Mouse (Mus musculus) embryonic facial prominence, embryonic 14.5 days (tissue): ENCODE measurements at regions not wholly inside any gene's neighbourhood (a gene's known extent, or its start where the extent isn't known, plus 50 kb on each side); places are given as distances from the start of the nearest gene placed in this dataset.

Experiments used
- ATAC-seq: fragments of 200-750 bp; cut with Nextera tagmentation; 2 replicates; pipeline ENCODE4 v1.8.0; 2017; ENCODE audit warnings: low read depth, moderate number of reproducible peaks, moderate TSS enrichment
- DNase-seq: peaks from one replicate; pipeline ENCODE4 v3.0.0-alpha.2; 2015; ENCODE audit warnings: low spot score
- H3K27ac ChIP-seq: fragments of 300-500 bp; sonication (generic); replicated peaks from 2 replicates; pipeline ENCODE4 v1.5.1; 2014; ENCODE audit warnings: low read depth, mild to moderate bottlenecking, low read length, moderate library complexity
- H3K27me3 ChIP-seq: fragments of 300-500 bp; sonication (generic); replicated peaks from 2 replicates; pipeline ENCODE4 v1.6.1; 2014; ENCODE audit warnings: low read length; ENCODE audit not compliant: control insufficient read depth, insufficient read depth
- H3K36me3 ChIP-seq: fragments of 300-500 bp; sonication (generic); 2 replicates; pipeline ENCODE4 v1.6.1; 2014; ENCODE audit warnings: low read length, mixed read lengths; ENCODE audit not compliant: control insufficient read depth, insufficient read depth
- H3K4me1 ChIP-seq: fragments of 300-500 bp; sonication (generic); 2 replicates; pipeline ENCODE4 v1.6.1; 2014; ENCODE audit warnings: antibody characterized with exemption, low read length; ENCODE audit not compliant: control insufficient read depth, insufficient read depth
- H3K4me2 ChIP-seq: fragments of 300-500 bp; sonication (generic); 2 replicates; pipeline ENCODE4 v1.6.1; 2014; ENCODE audit warnings: low read depth, mild to moderate bottlenecking, low read length, moderate library complexity, mixed read lengths
- H3K4me3 ChIP-seq: fragments of 300-500 bp; sonication (generic); 2 replicates; pipeline ENCODE4 v1.5.1; 2014; ENCODE audit warnings: low read depth, mild to moderate bottlenecking, low read length
- H3K9ac ChIP-seq: fragments of 300-500 bp; sonication (generic); 2 replicates; pipeline ENCODE4 v1.6.1; 2014; ENCODE audit warnings: low read depth, mild to moderate bottlenecking, low read length, moderate library complexity, mixed read lengths
- H3K9me3 ChIP-seq: fragments of 300-500 bp; sonication (generic); 2 replicates; pipeline ENCODE4 v1.6.1; 2016; ENCODE audit warnings: low read length; ENCODE audit not compliant: control insufficient read depth
- WGBS: fragments of 180-500 bp; shearing (Covaris S2); extraction: QIAGEN DNeasy Blood & Tissue Kit; methylation state at CpG from one replicate; pipeline ENCODE4 v1.1.7; 2014; 5-methylcytosine and 5-hydroxymethylcytosine counted together

GRCm38 (mm10) chr6:67105386-67105785 lies 68.1 kb upstream of the Gadd45a start:
- ATAC-seq, result no peak
- Histone ChIP-seq H3K9me3 (0 out of 2 replicates have a peak, but pooled peaks cover 4% of the 10 kb centered on the region), H3K9ac (no peak overlapping the region), H3K4me2 (no peak overlapping the region), H3K27ac (no peak overlapping the region), H3K4me3 (no peak overlapping the region), H3K36me3 (no peaks in the 10 kb centered on the region), H3K27me3 (no peaks in the 10 kb centered on the region), H3K4me1 (peaks cover 9% of the 10 kb centered on the region; the same call in 1 of the 2 replicates)
- no peak for DNase-seq
- 24% methylated on average over 4 of the region's 4 CpGs for WGBS

- 0 out of 2 replicates have a peak, but pooled peaks cover 4% of the 10 kb centered on the region for H3K9me3 ChIP-seq
- no peak for ATAC-seq
- no peak overlapping the region for H3K9ac ChIP-seq
- H3K27me3 ChIP-seq, result no peaks in the 10 kb centered on the region
- no peak overlapping the region for H3K4me2 ChIP-seq
- H3K36me3 ChIP-seq, result no peaks in the 10 kb centered on the region
- 80% methylated on average over 3 of the region's 3 CpGs for WGBS
- H3K27ac ChIP-seq, result no peak overlapping the region
- no peak overlapping the region for H3K4me3 ChIP-seq
- no peak for DNase-seq
- H3K4me1 ChIP-seq, result peaks cover 9% of the 10 kb centered on the region; the same call in 1 of the 2 replicates
These were observed 66.9 kb upstream of the Gadd45a start for GRCm38 (mm10) chr6:67104205-67104604.

- Histone ChIP-seq H3K4me2 (no peak overlapping the region), H3K9me3 (no peaks in the 10 kb centered on the region), H3K36me3 (no peaks in the 10 kb centered on the region), H3K4me3 (no peak overlapping the region), H3K27me3 (no peaks in the 10 kb centered on the region), H3K27ac (no peak overlapping the region), H3K9ac (no peak overlapping the region), H3K4me1 (peaks cover 9% of the 10 kb centered on the region; the same call in 1 of the 2 replicates)
- 32% methylated on average over 11 of the region's 11 CpGs for WGBS
- ATAC-seq, result peak; percentile 63; the same call in 1 of the 2 replicates
- DNase-seq, result peak; percentile 65
These were observed 65.4 kb upstream of the Gadd45a start for GRCm38 (mm10) chr6:67102541-67103134.

- H3K9ac ChIP-seq, result no peak overlapping the region
- H3K4me3 ChIP-seq, result no peak overlapping the region
- no peak overlapping the region for H3K27ac ChIP-seq
- H3K9me3 ChIP-seq, result no peaks in the 10 kb centered on the region
- DNase-seq, result peak; percentile 42
- H3K4me2 ChIP-seq, result no peak overlapping the region
- peaks cover 9% of the 10 kb centered on the region; the same call in 1 of the 2 replicates for H3K4me1 ChIP-seq
- 0 out of 2 replicates have a peak, but pooled peaks have one; percentile 44 for ATAC-seq
- 71% methylated on average over 4 of the region's 4 CpGs for WGBS
- no peaks in the 10 kb centered on the region for H3K27me3 ChIP-seq
- H3K36me3 ChIP-seq, result no peaks in the 10 kb centered on the region
These were observed 64.8 kb upstream of the Gadd45a start for GRCm38 (mm10) chr6:67102014-67102413.

- H3K9me3 ChIP-seq, result no peaks in the 10 kb centered on the region
- H3K9ac ChIP-seq, result no peak overlapping the region
- ATAC-seq (no peak), DNase-seq (no peak)
- no peaks in the 10 kb centered on the region for H3K4me1 ChIP-seq
- no peak overlapping the region for H3K27ac ChIP-seq
- WGBS, result 67% methylated on average over 3 of the region's 3 CpGs
- no peak overlapping the region for H3K4me2 ChIP-seq
- no peaks in the 10 kb centered on the region for H3K36me3 ChIP-seq
- no peaks in the 10 kb centered on the region for H3K27me3 ChIP-seq
- no peak overlapping the region for H3K4me3 ChIP-seq
These were observed 57.2 kb upstream of the Gadd45a start for GRCm38 (mm10) chr6:67094426-67094825.

GRCm38 (mm10) chr6:67093128-67093527 lies 55.9 kb upstream of the Gadd45a start:
- no peak overlapping the region for H3K9ac ChIP-seq
- no peaks in the 10 kb centered on the region for H3K4me1 ChIP-seq
- H3K36me3 ChIP-seq, result no peaks in the 10 kb centered on the region
- no peak overlapping the region for H3K27ac ChIP-seq
- DNase-seq (no peak), ATAC-seq (no peak)
- H3K27me3 ChIP-seq, result no peaks in the 10 kb centered on the region
- 70% methylated on average over 1 of the region's 1 CpGs for WGBS
- H3K4me3 ChIP-seq, result no peak overlapping the region
- no peak overlapping the region for H3K4me2 ChIP-seq
- no peaks in the 10 kb centered on the region for H3K9me3 ChIP-seq

- ATAC-seq (no peak), DNase-seq (no peak)
- Histone ChIP-seq H3K4me2 (no peak overlapping the region), H3K27ac (no peak overlapping the region), H3K27me3 (no peaks in the 10 kb centered on the region), H3K9me3 (no peaks in the 10 kb centered on the region), H3K9ac (no peak overlapping the region), H3K36me3 (no peaks in the 10 kb centered on the region), H3K4me3 (no peak overlapping the region), H3K4me1 (no peaks in the 10 kb centered on the region)
- WGBS, result 65% methylated on average over 4 of the region's 4 CpGs
These were observed 52.9 kb upstream of the Gadd45a start for GRCm38 (mm10) chr6:67090150-67090549.

- Histone ChIP-seq H3K27ac (no peak overlapping the region), H3K27me3 (no peaks in the 10 kb centered on the region), H3K4me3 (no peak overlapping the region), H3K4me1 (no peaks in the 10 kb centered on the region), H3K9me3 (no peaks in the 10 kb centered on the region), H3K9ac (no peak overlapping the region), H3K4me2 (no peak overlapping the region), H3K36me3 (no peaks in the 10 kb centered on the region)
- peak; percentile 37; the same call in 1 of the 2 replicates for ATAC-seq
- no peak for DNase-seq
- 60% methylated on average over 3 of the region's 3 CpGs for WGBS
These were observed 52.4 kb upstream of the Gadd45a start for GRCm38 (mm10) chr6:67089530-67090140.
